Mouse (Mus musculus): ENCODE results near the gene Slc47a2.

Slc47a2 gene

GRCm38 (mm10) chr11:61342505-61343420, at the start of gene Slc47a2:
Gene Slc47a2, minus strand, starts transcription at chr11:61342860.
- DNase-seq, result no peak

DNA sequence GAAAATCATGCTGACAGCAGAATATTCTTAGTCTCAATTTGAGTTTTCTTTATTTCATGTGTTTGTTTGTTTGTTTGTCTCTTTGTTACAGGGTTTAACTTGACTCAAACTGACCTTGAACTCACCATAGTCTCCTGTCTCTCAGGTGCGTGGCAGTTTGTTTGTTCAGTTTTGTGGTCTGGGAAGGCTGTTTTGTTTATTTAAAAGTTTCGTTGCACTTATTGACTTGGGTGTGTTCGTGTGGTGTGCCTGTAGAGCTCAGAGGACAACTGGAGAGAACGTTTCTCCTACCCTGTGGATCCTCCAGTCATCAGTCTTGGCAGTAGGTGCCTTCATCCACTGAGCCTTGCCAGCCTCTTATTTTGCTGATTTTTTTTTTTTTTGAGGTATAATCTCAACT, 46.3 kb upstream of the Slc47a2 start:
- DNase-seq, result no peak

DNA sequence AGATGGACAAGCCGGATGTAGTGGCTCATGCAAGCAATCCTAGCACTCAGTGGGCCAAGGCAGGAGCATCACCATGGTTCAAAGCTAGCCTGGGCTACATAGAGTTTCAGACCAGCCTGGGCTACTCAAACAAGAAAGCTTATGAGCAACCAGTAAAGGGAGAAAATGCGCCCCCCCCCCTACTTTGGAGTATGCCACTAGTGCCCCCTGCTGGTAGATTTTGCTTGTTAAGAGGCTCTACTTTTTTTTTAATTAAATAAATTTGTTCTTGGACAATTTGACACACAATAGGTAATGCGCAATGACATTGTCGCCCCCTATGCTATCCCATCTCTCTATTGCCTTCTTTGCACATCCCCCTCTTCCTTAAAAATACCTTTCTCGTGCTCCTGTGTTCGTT, 45.4 kb upstream of the Slc47a2 start:
- DNase-seq, result no peak

DNA sequence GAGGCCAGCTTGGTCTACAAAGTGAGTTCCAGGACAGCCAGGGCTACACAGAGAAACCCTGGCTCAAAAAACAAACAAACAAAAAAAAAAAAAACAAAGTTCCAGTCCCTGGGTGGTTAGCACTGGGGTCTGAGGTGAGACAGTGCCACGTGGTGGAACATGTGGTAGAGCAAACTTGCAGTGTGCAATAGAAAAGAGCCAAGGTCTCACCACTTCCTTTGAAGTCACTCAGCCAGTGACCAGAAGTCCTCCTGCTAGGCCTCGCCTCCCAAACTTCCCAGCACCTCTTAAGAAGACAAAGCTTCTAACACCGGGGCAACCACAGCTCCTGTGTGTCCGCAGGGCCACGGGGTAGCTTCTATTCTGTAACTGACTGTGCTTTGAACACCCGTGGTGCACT, 44.6 kb upstream of the Slc47a2 start:
- DNase-seq, result no peak

DNA sequence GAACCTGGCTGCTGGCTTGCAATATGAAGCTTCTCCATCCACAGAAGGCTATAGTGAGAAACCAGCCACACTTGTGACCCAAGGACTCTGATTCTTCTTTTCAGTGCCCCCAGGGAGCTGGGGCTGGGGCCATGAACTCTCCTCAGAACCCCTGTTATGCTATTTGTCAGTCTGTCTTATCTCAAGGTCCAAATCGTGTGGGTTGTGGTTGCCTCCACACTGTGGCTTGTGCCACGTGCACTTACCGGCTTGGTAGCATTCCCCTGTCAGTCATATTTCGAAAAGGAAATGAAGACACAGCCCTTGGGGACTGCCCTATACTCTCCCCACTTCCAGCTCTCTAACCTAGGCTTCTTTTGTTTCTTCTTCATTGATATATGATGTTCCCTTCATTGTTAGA, 43.1 kb upstream of the Slc47a2 start:
- no peak for DNase-seq

- no peak for DNase-seq
Measured at GRCm38 (mm10) chr11:61381272-61381671, 38.6 kb upstream of the Slc47a2 start.

DNA sequence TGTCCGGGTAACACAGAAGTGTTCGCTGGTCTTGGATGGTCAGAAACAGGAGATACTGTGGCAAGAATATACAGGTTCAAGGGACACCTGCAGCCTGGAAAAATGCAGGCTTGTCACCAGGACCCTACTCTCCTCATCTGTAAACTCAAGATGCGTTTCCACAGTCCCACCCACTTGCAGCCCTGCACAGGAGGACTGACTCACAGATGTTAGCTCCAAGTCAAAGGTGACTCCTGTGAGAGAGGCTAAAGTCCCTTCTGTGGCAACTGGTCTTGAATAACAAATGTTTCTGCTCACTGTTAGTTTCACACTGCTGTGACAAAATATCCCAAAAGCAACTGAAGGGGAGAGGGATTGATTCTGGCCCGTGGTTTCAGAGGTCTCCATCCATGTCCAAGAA, 36.0 kb upstream of the Slc47a2 start:
- DNase-seq, result no peak

GRCm38 (mm10) chr11:61377881-61378613, 35.4 kb upstream of the Slc47a2 start, which contains the start of gene Slc47a1:
Gene Slc47a1, minus strand, starts transcription at chr11:61378345.
- no peak for DNase-seq

DNA sequence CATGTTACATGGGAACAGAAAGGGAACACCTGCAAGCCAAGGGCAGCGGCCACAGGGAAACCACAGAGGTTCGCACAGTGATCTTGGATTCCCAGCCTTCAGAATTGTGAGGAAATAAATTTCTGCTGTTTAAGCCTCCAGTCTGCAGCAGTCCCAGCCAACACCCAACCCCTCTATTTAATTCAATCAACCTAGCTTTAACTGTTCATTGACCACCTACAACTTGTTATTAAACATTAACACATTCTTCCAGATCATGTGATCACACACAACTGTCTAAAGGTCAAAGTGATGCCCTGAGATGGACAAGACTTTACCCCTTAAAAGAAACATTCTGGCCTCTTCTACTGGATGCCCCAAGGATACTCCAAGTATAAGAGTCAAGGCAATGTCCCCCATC, 26.0 kb upstream of the Slc47a2 start:
- DNase-seq, result no peak

- DNase-seq, result no peak
Measured at GRCm38 (mm10) chr11:61366517-61367273, 24.0 kb upstream of the Slc47a2 start.

- no peak for DNase-seq
Measured at GRCm38 (mm10) chr11:61365938-61366337, 23.3 kb upstream of the Slc47a2 start.

GRCm38 (mm10) chr11:61364096-61364495, 21.4 kb upstream of the Slc47a2 start:
- DNase-seq, result no peak

- DNase-seq, result no peak
Measured at GRCm38 (mm10) chr11:61361515-61362190, 19.0 kb upstream of the Slc47a2 start.

DNA sequence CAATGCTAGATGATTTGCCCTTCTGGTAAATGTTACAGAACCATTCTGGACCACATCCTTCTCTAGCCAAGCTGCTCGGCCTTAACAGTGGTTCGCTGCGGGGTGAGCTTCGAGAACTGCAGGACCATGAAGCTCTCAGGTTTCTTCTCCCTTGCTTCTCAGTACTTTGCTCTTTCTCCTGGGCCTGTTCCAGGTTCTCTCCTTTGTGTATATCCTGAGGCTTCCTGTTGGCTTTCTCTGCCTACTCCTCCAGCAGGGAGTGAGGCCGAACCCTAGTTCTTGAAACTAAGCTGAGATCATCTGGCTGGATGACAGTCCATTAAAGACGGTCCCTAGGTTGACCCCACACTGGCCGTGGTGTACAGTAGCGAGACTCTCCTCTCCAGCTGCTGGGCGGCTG, 13.9 kb upstream of the Slc47a2 start:
- no peak for DNase-seq

GRCm38 (mm10) chr11:61356111-61356510, 13.5 kb upstream of the Slc47a2 start:
- DNase-seq, result no peak

GRCm38 (mm10) chr11:61355351-61355750, 12.7 kb upstream of the Slc47a2 start:
- no peak for DNase-seq

DNA sequence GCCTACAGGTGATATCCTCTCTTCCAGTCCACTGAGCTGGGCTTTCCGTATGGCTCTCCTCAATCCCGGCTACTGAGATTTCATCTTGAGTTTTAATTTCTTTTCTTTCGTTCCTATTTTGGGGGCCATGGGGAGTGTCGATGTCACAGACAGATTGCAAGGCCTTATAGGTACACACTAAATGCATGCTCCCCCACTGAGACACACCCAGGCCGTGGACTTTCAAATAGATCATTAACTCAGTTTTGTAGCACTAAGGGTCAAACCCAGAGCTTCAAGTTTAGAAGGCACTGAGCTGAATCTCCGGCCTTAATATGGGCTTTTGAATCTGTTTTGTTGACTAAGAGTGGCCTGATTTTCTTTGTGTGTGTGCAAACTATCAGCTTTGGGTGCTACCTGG, 11.7 kb upstream of the Slc47a2 start:
- no peak for DNase-seq

DNA sequence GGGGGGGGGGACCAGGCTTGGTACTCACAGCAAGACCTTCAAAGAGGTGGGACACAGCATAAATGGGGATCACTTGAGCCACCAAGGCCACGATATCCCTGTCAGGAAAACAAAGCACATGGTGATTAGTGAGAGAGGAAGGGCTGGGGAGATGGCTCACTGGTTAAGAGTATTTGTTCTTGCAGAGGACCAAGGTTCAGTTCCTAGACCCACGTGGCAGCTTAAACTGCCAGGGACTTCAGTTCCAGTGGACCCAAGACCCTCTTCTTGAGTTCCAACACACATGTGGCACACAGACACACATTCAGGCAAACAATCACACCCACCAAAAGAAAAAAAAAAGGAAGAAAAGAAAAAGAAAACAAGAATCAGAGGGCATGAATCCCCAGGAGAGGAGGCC, 10.4 kb upstream of the Slc47a2 start:
- no peak for DNase-seq

DNA sequence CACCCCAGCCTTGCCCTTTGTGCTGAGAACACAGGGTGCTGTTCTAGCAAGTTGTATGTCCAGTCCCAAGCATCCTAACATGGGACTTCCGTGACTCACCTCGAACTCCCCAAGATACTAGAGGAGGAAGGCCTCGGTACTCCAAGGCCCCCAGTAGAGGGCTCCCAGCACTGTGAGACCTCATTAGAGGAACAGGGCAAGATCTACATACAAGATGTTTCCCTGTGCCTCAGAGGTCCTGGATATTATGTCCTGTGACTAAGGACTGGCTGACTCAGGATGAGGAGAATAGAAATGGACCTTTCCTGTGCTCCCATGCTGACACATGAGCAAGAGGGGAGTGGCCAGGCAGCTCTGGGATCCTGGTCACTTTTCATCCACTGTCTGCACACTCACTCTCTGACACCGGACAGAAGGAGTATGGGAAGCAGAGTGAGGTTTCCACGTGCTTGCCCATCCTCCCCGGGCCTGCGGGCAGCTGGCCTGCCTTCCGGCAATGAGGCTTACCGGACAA, 9.5 kb upstream of the Slc47a2 start:
- DNase-seq, result no peak

DNA sequence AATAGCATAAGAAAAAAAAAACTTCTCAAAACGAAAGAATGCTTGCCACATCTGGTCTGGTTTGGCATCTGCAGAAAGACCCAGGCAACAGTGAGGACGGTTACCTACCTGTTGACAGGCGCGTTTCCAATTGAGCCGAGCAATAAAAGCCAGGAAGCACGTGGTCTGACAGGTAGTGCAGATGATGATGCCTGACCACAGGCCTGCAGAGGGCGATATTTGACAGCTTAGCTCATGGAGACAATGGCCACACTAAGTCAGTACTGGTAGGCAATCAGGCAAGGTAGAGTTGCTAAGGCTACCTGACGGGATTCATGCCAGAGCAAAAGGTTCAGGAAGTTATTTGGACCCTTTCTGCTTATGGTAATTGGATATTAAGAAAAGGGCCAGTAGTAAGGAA, 6.7 kb upstream of the Slc47a2 start:
- peak; percentile 80 for DNase-seq

GRCm38 (mm10) chr11:61346133-61346532, 3.5 kb upstream of the Slc47a2 start:
- no peak for DNase-seq

DNA sequence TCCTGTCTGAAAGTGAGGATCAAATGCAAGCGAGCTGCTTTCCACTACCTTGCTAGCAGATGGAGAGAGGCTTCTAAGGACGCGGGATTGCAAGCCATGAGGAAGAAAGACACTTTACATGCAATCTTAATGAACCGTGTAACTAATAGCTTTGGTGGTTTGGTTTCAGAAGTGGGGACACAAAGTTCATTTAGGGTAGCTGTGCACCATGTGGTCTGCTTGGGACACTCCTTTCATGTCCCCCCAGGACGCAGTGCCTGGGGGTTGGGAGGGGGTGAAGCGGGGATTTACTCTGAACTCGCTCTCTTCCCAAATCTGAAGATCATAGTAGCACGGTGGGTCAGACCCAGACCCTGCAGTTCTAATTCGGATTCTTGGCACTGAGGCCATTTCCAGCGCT, 689 bp downstream of the Slc47a2 start:
- DNase-seq, result no peak

DNA sequence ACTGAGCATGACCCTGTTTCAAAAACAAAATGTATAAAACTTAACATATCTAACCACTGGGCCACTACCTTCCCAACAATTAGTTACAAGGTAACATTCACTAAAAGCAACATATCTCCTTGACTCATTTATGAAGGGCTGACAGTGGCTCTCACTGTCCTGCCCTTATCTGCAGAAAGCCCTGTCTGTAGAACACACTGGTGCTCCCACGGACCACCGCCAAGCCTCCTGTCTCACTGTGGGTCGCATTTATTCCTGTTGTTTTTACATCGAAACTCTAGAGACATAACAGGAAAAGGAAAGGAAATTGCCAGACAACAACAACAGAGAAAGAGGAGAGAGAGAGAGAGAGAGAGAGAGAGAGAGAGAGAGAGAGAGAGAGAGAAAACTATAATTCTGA, 1.4 kb downstream of the Slc47a2 start:
- DNase-seq, result no peak
